Mouse (Mus musculus): ENCODE measurements around the gene Itga2. TPM values are rescaled to one million over a fixed set of nuclear protein-coding genes. Genes with fewer than 3 reads are reported as not detected.

Gene Itga2
- total and polyA plus RNA-seq, 3 experiments: not detected

- Histone ChIP-seq H3K27me3 (replicated peaks) (no peaks in the 10 kb centered on the region), H3K27ac (ENCODE audit: insufficient read depth, low read depth) (no peak overlapping the region), H3K36me3 (replicated peaks in 1 of 2; ENCODE audit: control insufficient read depth in 1 of 2, insufficient read depth in 1 of 2, low read length in 1 of 2) (no peaks in the 10 kb centered on the region), H3K9ac (ENCODE audit: insufficient read depth, low read depth) (no peak overlapping the region), H3K9me3 (replicated peaks; ENCODE audit: low read length) (no peaks in the 10 kb centered on the region), H3K79me2 (replicated peaks; ENCODE audit: control insufficient read depth, extremely low read depth, insufficient read depth, poor library complexity, severe bottlenecking) (no peaks in the 10 kb centered on the region), H3K4me1 (ENCODE audit: control insufficient read depth in 1 of 2, insufficient read depth in 2 of 2) (no peaks in the 10 kb centered on the region), H3K4me2 (ENCODE audit: insufficient read depth, low read depth, poor library complexity, severe bottlenecking) (no peak overlapping the region), H3K4me3 (replicated peaks in 1 of 3; ENCODE audit: low read depth in 2 of 3, low read length in 2 of 3, poor library complexity in 1 of 3) (no peak overlapping the region)
- dilution Hi-C loops (cut with MboI; ENCODE audit: extremely low pct_ligation_motif_present, extremely low pct_unique_long_range_greater_than_20kb, low sequenced_read_pairs): no loop called here
- no peak for DNase-seq (ENCODE audit: extremely low read depth)
- in situ Hi-C loops (cut with MboI; ENCODE audit: low pct_ligation_motif_present, low pct_unique_long_range_greater_than_20kb, low sequenced_read_pairs): no loop called here
- TF ChIP-seq SIN3A (IDR thresholded peaks at IDR 0.05; ENCODE audit: low read length) (no peak), UBTF (IDR thresholded peaks at IDR 0.05; ENCODE audit: low read depth, low read length) (no peak), MXI1 (IDR thresholded peaks at IDR 0.05; ENCODE audit: low read depth, low read length) (no peak), MAX (IDR thresholded peaks at IDR 0.05; ENCODE audit: low read length) (no peak), BHLHE40 (IDR thresholded peaks at IDR 0.05; ENCODE audit: low read depth, low read length) (no peak), TCF12 (IDR thresholded peaks at IDR 0.05; ENCODE audit: low read depth, low read length) (no peak)
Measured at GRCm38 (mm10) chr13:114855573-114856268, 76.2 kb downstream of the Itga2 start.

GRCm38 (mm10) chr13:114854428-114854827 is 77.5 kb downstream of the Itga2 start:
- DNase-seq (ENCODE audit: extremely low read depth): no peak
- in situ Hi-C loops (cut with MboI; ENCODE audit: low pct_ligation_motif_present, low pct_unique_long_range_greater_than_20kb, low sequenced_read_pairs): no loop called here
- dilution Hi-C loops (cut with MboI; ENCODE audit: extremely low pct_ligation_motif_present, extremely low pct_unique_long_range_greater_than_20kb, low sequenced_read_pairs): no loop called here
- Histone ChIP-seq H3K4me2 (ENCODE audit: insufficient read depth, low read depth, poor library complexity, severe bottlenecking) (no peak overlapping the region), H3K4me1 (ENCODE audit: control insufficient read depth in 1 of 2, insufficient read depth in 2 of 2) (no peaks in the 10 kb centered on the region), H3K9ac (ENCODE audit: insufficient read depth, low read depth) (no peak overlapping the region), H3K27ac (ENCODE audit: insufficient read depth, low read depth) (no peak overlapping the region), H3K36me3 (replicated peaks in 1 of 2; ENCODE audit: control insufficient read depth in 1 of 2, insufficient read depth in 1 of 2, low read length in 1 of 2) (no peaks in the 10 kb centered on the region), H3K27me3 (replicated peaks) (no peaks in the 10 kb centered on the region), H3K79me2 (replicated peaks; ENCODE audit: control insufficient read depth, extremely low read depth, insufficient read depth, poor library complexity, severe bottlenecking) (no peaks in the 10 kb centered on the region), H3K4me3 (replicated peaks in 1 of 3; ENCODE audit: low read depth in 2 of 3, low read length in 2 of 3, poor library complexity in 1 of 3) (no peak overlapping the region), H3K9me3 (replicated peaks; ENCODE audit: low read length) (no peaks in the 10 kb centered on the region)
- TF ChIP-seq TBP (conservative IDR thresholded peaks at IDR 0.05; ENCODE audit: low read depth, low read length) (no peak), MXI1 (IDR thresholded peaks at IDR 0.05; ENCODE audit: low read depth, low read length) (no peak), ZNF384 (IDR thresholded peaks at IDR 0.05; ENCODE audit: low read depth, low read length) (no peak), IRF4 (IDR thresholded peaks at IDR 0.05; ENCODE audit: low read depth, low read length) (no peak)

GRCm38 (mm10) chr13:114854023-114854422 is 77.9 kb downstream of the Itga2 start:
- dilution Hi-C loops (cut with MboI; ENCODE audit: extremely low pct_ligation_motif_present, extremely low pct_unique_long_range_greater_than_20kb, low sequenced_read_pairs) (no loop called here), in situ Hi-C loops (cut with MboI; ENCODE audit: low pct_ligation_motif_present, low pct_unique_long_range_greater_than_20kb, low sequenced_read_pairs) (no loop called here)
- Histone ChIP-seq H3K4me1 (ENCODE audit: control insufficient read depth in 1 of 2, insufficient read depth in 2 of 2) (peaks cover 0 to 1% of the 10 kb centered on the region in 2 experiments; a peak in 1 of 4 replicates), H3K4me2 (ENCODE audit: insufficient read depth, low read depth, poor library complexity, severe bottlenecking) (no peak overlapping the region), H3K4me3 (replicated peaks in 1 of 3; ENCODE audit: low read depth in 2 of 3, low read length in 2 of 3, poor library complexity in 1 of 3) (no peak overlapping the region), H3K79me2 (replicated peaks; ENCODE audit: control insufficient read depth, extremely low read depth, insufficient read depth, poor library complexity, severe bottlenecking) (no peaks in the 10 kb centered on the region), H3K27ac (ENCODE audit: insufficient read depth, low read depth) (no peak overlapping the region), H3K9ac (ENCODE audit: insufficient read depth, low read depth) (no peak overlapping the region), H3K9me3 (replicated peaks; ENCODE audit: low read length) (no peaks in the 10 kb centered on the region), H3K36me3 (replicated peaks in 1 of 2; ENCODE audit: control insufficient read depth in 1 of 2, insufficient read depth in 1 of 2, low read length in 1 of 2) (no peaks in the 10 kb centered on the region), H3K27me3 (replicated peaks) (no peaks in the 10 kb centered on the region)
- TF ChIP-seq CTCF (conservative IDR thresholded peaks at IDR 0.05 in 1 of 2, IDR thresholded peaks at IDR 0.05 in 1 of 2; ENCODE audit: low read depth in 2 of 2, low read length in 2 of 2) (no peak), ZKSCAN1 (IDR thresholded peaks at IDR 0.05; ENCODE audit: borderline replicate concordance, low read depth, low read length) (no peak), POLR2AphosphoS2 (IDR thresholded peaks at IDR 0.05; ENCODE audit: low read depth, low read length) (no peak), E2F4 (IDR thresholded peaks at IDR 0.05; ENCODE audit: insufficient replicate concordance, low read depth, low read length) (no peak), PAX5 (IDR thresholded peaks at IDR 0.05; ENCODE audit: low read length) (no peak), MEF2A (IDR thresholded peaks at IDR 0.05; ENCODE audit: borderline replicate concordance, low read depth, low read length) (no peak), SIN3A (IDR thresholded peaks at IDR 0.05; ENCODE audit: low read length) (no peak), MXI1 (IDR thresholded peaks at IDR 0.05; ENCODE audit: low read depth, low read length) (no peak), JUND (conservative IDR thresholded peaks at IDR 0.05; ENCODE audit: low read depth, low read length) (no peak), NELFE (IDR thresholded peaks at IDR 0.05; ENCODE audit: low read depth, low read length) (no peak), USF2 (conservative IDR thresholded peaks at IDR 0.05; ENCODE audit: low read depth, low read length) (no peak), ZC3H11A (IDR thresholded peaks at IDR 0.05; ENCODE audit: low read depth, low read length) (no peak), NRF1 (IDR thresholded peaks at IDR 0.05; ENCODE audit: low read depth, low read length) (no peak)
- no peak for DNase-seq (ENCODE audit: extremely low read depth)
